Comparison of ENCODE assay signal across 9 mouse cellular contexts in genomic region chr17:28512696-28513095, GRCm38 (mm10). TPM values are rescaled to one million over a fixed set of nuclear protein-coding genes. Genes with fewer than 3 reads are reported as not detected.
DNase-seq lines count a peak whose midpoint lies in the region; ATAC-seq lines count a peak whose summit lies in the region.
"Had no signal": no experiment of that assay in that cellular context is flagged by ENCODE, and none has a peak within 500 bp of the region (broad histone marks: within the 10 kb centered on the region; RNA-seq: fewer than 3 reads in every experiment).

No protein-coding gene starts in this region.

- no peak overlapping the region for H3K9ac ChIP-seq in heart, embryonic 11.5 days (ENCODE audit: low read depth, low read length)
- no peak overlapping the region for H3K9ac ChIP-seq in lung, embryonic 15.5 days
- H3K9ac ChIP-seq in forebrain, embryonic 16.5 days (replicated peaks; ENCODE audit: low read depth, low read length), result no peak overlapping the region

- no peak overlapping the region for H3K27ac ChIP-seq in heart, embryonic 11.5 days (ENCODE audit: low read depth, low read length)
- H3K27ac ChIP-seq in embryonic facial prominence, embryonic 10.5 days (replicated peaks), result peak overlapping the region; percentile 66
- 0 out of 2 replicates have a peak overlapping the region, but pooled peaks have one; percentile 0 for H3K27ac ChIP-seq in lung, embryonic 15.5 days
- no peak overlapping the region for H3K27ac ChIP-seq in forebrain, embryonic 16.5 days (ENCODE audit: low read length)

- H3K9me3 ChIP-seq in heart, embryonic 11.5 days (replicated peaks; ENCODE audit: control insufficient read depth, low read length), result no peaks in the 10 kb centered on the region
- H3K9me3 ChIP-seq in embryonic facial prominence, embryonic 10.5 days, result no peaks in the 10 kb centered on the region
- no peaks in the 10 kb centered on the region for H3K9me3 ChIP-seq in lung, embryonic 15.5 days
- no peaks in the 10 kb centered on the region for H3K9me3 ChIP-seq in forebrain, embryonic 16.5 days (ENCODE audit: control insufficient read depth, low read length)

- H3K36me3 ChIP-seq in heart, embryonic 11.5 days (ENCODE audit: control insufficient read depth, insufficient read depth, low read length), result no peaks in the 10 kb centered on the region
- H3K36me3 ChIP-seq in embryonic facial prominence, embryonic 10.5 days (replicated peaks), result no peaks in the 10 kb centered on the region
- no peaks in the 10 kb centered on the region for H3K36me3 ChIP-seq in lung, embryonic 15.5 days
- H3K36me3 ChIP-seq in forebrain, embryonic 16.5 days (ENCODE audit: control insufficient read depth, insufficient read depth), result no peaks in the 10 kb centered on the region

- no peak overlapping the region for H3K4me2 ChIP-seq in heart, embryonic 11.5 days
- no peak overlapping the region for H3K4me2 ChIP-seq in lung, embryonic 15.5 days
- H3K4me2 ChIP-seq in forebrain, embryonic 16.5 days (ENCODE audit: low read length), result no peak overlapping the region

- H3K4me3 ChIP-seq in heart, embryonic 11.5 days (ENCODE audit: low read depth, low read length), result no peak overlapping the region
- no peak overlapping the region for H3K4me3 ChIP-seq in embryonic facial prominence, embryonic 10.5 days
- H3K4me3 ChIP-seq in lung, embryonic 15.5 days, result no peak overlapping the region
- H3K4me3 ChIP-seq in forebrain, embryonic 16.5 days (replicated peaks; ENCODE audit: low read length), result no peak overlapping the region

- peaks cover 14% of the 10 kb centered on the region for H3K4me1 ChIP-seq in heart, embryonic 11.5 days (ENCODE audit: control insufficient read depth, insufficient read depth, low read length)
- H3K4me1 ChIP-seq in embryonic facial prominence, embryonic 10.5 days, result peaks cover 65% of the 10 kb centered on the region
- H3K4me1 ChIP-seq in lung, embryonic 15.5 days, result peaks cover 60% of the 10 kb centered on the region
- peaks cover 11% of the 10 kb centered on the region for H3K4me1 ChIP-seq in forebrain, embryonic 16.5 days (replicated peaks; ENCODE audit: control insufficient read depth, insufficient read depth, low read length)

- ATAC-seq in heart, embryonic 11.5 days (replicated peaks; ENCODE audit: insufficient number of reproducible peaks, low FRiP score, low TSS enrichment), result no peak
- ATAC-seq in lung, embryonic 15.5 days (ENCODE audit: borderline replicate concordance, extremely low read depth, low FRiP score, low TSS enrichment), result no peak
- ATAC-seq in forebrain, embryonic 16.5 days, result no peak

- peak; percentile 99 for DNase-seq in heart, adult 11 months
- no peak for DNase-seq in embryonic facial prominence, embryonic 10.5 days (ENCODE audit: low spot score)
- peak; percentile 93 for DNase-seq in kidney, adult 11 months
- no peak for DNase-seq in left cerebral cortex, postnatal 4 days
- DNase-seq in frontal cortex, postnatal 36 days (ENCODE audit: low spot score in 2 of 2), result no peak

- 51% methylated on average over 6 of the region's 6 CpGs for WGBS in heart, embryonic 11.5 days (ENCODE audit: insufficient replicate concordance)
- WGBS in embryonic facial prominence, embryonic 10.5 days, result 39% methylated on average over 6 of the region's 6 CpGs
- 29% methylated on average over 6 of the region's 6 CpGs for WGBS in lung, embryonic 15.5 days
- WGBS in forebrain, embryonic 16.5 days, result 53% methylated on average over 6 of the region's 6 CpGs

- intact Hi-C loops in left cerebral cortex, postnatal 4 days (cut with DNase I), result no loop called here

- peaks cover 14% of the 10 kb centered on the region for H3K27me3 ChIP-seq in heart, embryonic 11.5 days (ENCODE audit: control insufficient read depth, insufficient read depth, low read length)
- peaks cover 58% of the 10 kb centered on the region for H3K27me3 ChIP-seq in embryonic facial prominence, embryonic 10.5 days (replicated peaks; ENCODE audit: low read depth, poor library complexity, severe bottlenecking)
- H3K27me3 ChIP-seq in lung, embryonic 15.5 days, result no peaks in the 10 kb centered on the region
- peaks cover 3% of the 10 kb centered on the region; the same call in 1 of the 2 replicates for H3K27me3 ChIP-seq in forebrain, embryonic 16.5 days (replicated peaks; ENCODE audit: control insufficient read depth, insufficient read depth, low read length)

RNA-seq across cellular contexts. Expression of gene Fkbp5, which starts 4.6 kb away (rescaled TPM):
- 5.0 and 5.8 TPM in 2 replicates for polyA plus RNA-seq in heart, embryonic 11.5 days (2014; fragmentation: Nextera tagmentation; extraction: Ambion mirVana)
- 32.0 and 32.8 TPM in 2 replicates for polyA plus RNA-seq in embryonic facial prominence, embryonic 10.5 days (2016; fragmentation: Nextera tagmentation; extraction: Ambion mirVana)
- 30.7 and 35.1 TPM in 2 replicates for polyA plus RNA-seq in lung, embryonic 15.5 days (2015; fragmentation: Nextera tagmentation; extraction: Ambion mirVana)
- total RNA-seq in left cerebral cortex, postnatal 4 days (2021), result 10 to 100 TPM; 39.0 to 40.9 TPM
- 39.3 and 41.7 TPM in 2 replicates for polyA plus RNA-seq in forebrain, embryonic 16.5 days (2015; fragmentation: Nextera tagmentation; extraction: Ambion mirVana)

RNA-seq across cellular contexts. Expression of gene Armc12, which starts 17.9 kb away (rescaled TPM):
- polyA plus RNA-seq in heart, embryonic 11.5 days (2014; fragmentation: Nextera tagmentation; extraction: Ambion mirVana), result not detected in 2 replicates
- polyA plus RNA-seq in embryonic facial prominence, embryonic 10.5 days (2016; fragmentation: Nextera tagmentation; extraction: Ambion mirVana), result not detected in 2 replicates
- polyA plus RNA-seq in lung, embryonic 15.5 days (2015; fragmentation: Nextera tagmentation; extraction: Ambion mirVana), result not detected in 2 replicates
- total RNA-seq in left cerebral cortex, postnatal 4 days (2021), result not detected
- not detected in 2 replicates for polyA plus RNA-seq in forebrain, embryonic 16.5 days (2015; fragmentation: Nextera tagmentation; extraction: Ambion mirVana)
- polyA plus RNA-seq: embryonic facial prominence, embryonic 11.5 days had no signal

RNA-seq across cellular contexts. Expression of gene Clpsl2, which starts 36.5 kb away (rescaled TPM):
- polyA plus RNA-seq in heart, embryonic 11.5 days (2014; fragmentation: Nextera tagmentation; extraction: Ambion mirVana), result not detected in 2 replicates
- polyA plus RNA-seq in embryonic facial prominence, embryonic 10.5 days (2016; fragmentation: Nextera tagmentation; extraction: Ambion mirVana), result not detected in 2 replicates
- not detected in 2 replicates for polyA plus RNA-seq in lung, embryonic 15.5 days (2015; fragmentation: Nextera tagmentation; extraction: Ambion mirVana)
- total RNA-seq in left cerebral cortex, postnatal 4 days (2021), result not detected
- polyA plus RNA-seq in forebrain, embryonic 16.5 days (2015; fragmentation: Nextera tagmentation; extraction: Ambion mirVana), result not detected in 2 replicates
- polyA plus RNA-seq: embryonic facial prominence, embryonic 11.5 days had no signal

RNA-seq across cellular contexts. Expression of gene Clps, which starts 47.9 kb away (rescaled TPM):
- 0.73 TPM in 1 of 2 replicates, not detected in the other for polyA plus RNA-seq in heart, embryonic 11.5 days (2014; fragmentation: Nextera tagmentation; extraction: Ambion mirVana)
- polyA plus RNA-seq in embryonic facial prominence, embryonic 10.5 days (2016; fragmentation: Nextera tagmentation; extraction: Ambion mirVana), result not detected in 2 replicates
- polyA plus RNA-seq in lung, embryonic 15.5 days (2015; fragmentation: Nextera tagmentation; extraction: Ambion mirVana), result 0.34 and 9.2 TPM in 2 replicates
- not detected for total RNA-seq in left cerebral cortex, postnatal 4 days (2021)
- not detected in 2 replicates for polyA plus RNA-seq in forebrain, embryonic 16.5 days (2015; fragmentation: Nextera tagmentation; extraction: Ambion mirVana)
- polyA plus RNA-seq: embryonic facial prominence, embryonic 11.5 days had no signal

Comparison
In these comparisons a context has a peak if more than half of its experiments do, and no peak if none do; other contexts are left out.
1. DNase-seq: peak in heart, adult 11 months (single experiment) and kidney, adult 11 months (single experiment); none in embryonic facial prominence, embryonic 10.5 days (single experiment), left cerebral cortex, postnatal 4 days (single experiment) and frontal cortex, postnatal 36 days (0 of 2).
2. H3K27ac ChIP-seq: peak in embryonic facial prominence, embryonic 10.5 days (single experiment) and lung, embryonic 15.5 days (single experiment); none in heart, embryonic 11.5 days (single experiment) and forebrain, embryonic 16.5 days (single experiment).